Mouse (Mus musculus) urinary bladder, adult 18-20 months (tissue): ENCODE measurements at regions not wholly inside any gene's neighbourhood (a gene's known extent, or its start where the extent isn't known, plus 50 kb on each side); places are given as distances from the start of the nearest gene placed in this dataset.

Experiments used
- DNase-seq, 2 experiments: peaks; one replicate each; pipeline ENCODE4 v3.0.0; 2022; ENCODE audit warnings: low spot score in 2 of 2, mixed read lengths in 2 of 2

- no peak for DNase-seq
These were observed 165.4 kb downstream of the Cd47 start for GRCm38 (mm10) chr16:49965528-49966250.

- no peak for DNase-seq
These were observed 165.9 kb downstream of the Cd47 start for GRCm38 (mm10) chr16:49966251-49966588.

GRCm38 (mm10) chr16:49967110-49967509 lies 166.8 kb downstream of the Cd47 start:
- no peak for DNase-seq

GRCm38 (mm10) chr16:49968291-49968870 lies 168.0 kb downstream of the Cd47 start:
- DNase-seq, result no peak

- DNase-seq, result no peak
These were observed 168.7 kb downstream of the Cd47 start for GRCm38 (mm10) chr16:49969035-49969434.

- no peak for DNase-seq
These were observed 169.5 kb downstream of the Cd47 start for GRCm38 (mm10) chr16:49969693-49970296.

- DNase-seq, result no peak
These were observed 170.0 kb downstream of the Cd47 start for GRCm38 (mm10) chr16:49970297-49970804.

- DNase-seq, result no peak
These were observed 170.8 kb downstream of the Cd47 start for GRCm38 (mm10) chr16:49971141-49971555.

GRCm38 (mm10) chr16:49977276-49977675 lies 176.9 kb downstream of the Cd47 start:
- DNase-seq, result no peak

- DNase-seq, result no peak
These were observed 179.2 kb downstream of the Cd47 start for GRCm38 (mm10) chr16:49979426-49979940.

- no peak for DNase-seq
These were observed 179.9 kb downstream of the Cd47 start for GRCm38 (mm10) chr16:49980178-49980646.

- DNase-seq, result no peak
These were observed 181.8 kb downstream of the Cd47 start for GRCm38 (mm10) chr16:49982180-49982579.

GRCm38 (mm10) chr16:49985082-49986076 lies 185.0 kb downstream of the Cd47 start:
- DNase-seq, result no peak

- no peak for DNase-seq
These were observed 186.6 kb downstream of the Cd47 start for GRCm38 (mm10) chr16:49986954-49987353.

- no peak for DNase-seq
These were observed 195.5 kb downstream of the Cd47 start for GRCm38 (mm10) chr16:49995822-49996221.

GRCm38 (mm10) chr16:49996593-49996992 lies 196.3 kb downstream of the Cd47 start:
- DNase-seq, result no peak

GRCm38 (mm10) chr16:49997040-49997439 lies 196.7 kb downstream of the Cd47 start:
- no peak for DNase-seq

- no peak for DNase-seq
These were observed 200.5 kb downstream of the Cd47 start for GRCm38 (mm10) chr16:50000805-50001204.

GRCm38 (mm10) chr16:50001662-50002455 lies 201.5 kb downstream of the Cd47 start:
- DNase-seq, result no peak

- no peak for DNase-seq
These were observed 202.1 kb downstream of the Cd47 start for GRCm38 (mm10) chr16:50002456-50002788.

GRCm38 (mm10) chr16:50009046-50009445 lies 208.7 kb downstream of the Cd47 start:
- DNase-seq, result no peak
